Mouse (Mus musculus): ENCODE results near the gene Sgcd. TPM values are rescaled to one million over a fixed set of nuclear protein-coding genes. Genes with fewer than 3 reads are reported as not detected.

Gene Sgcd
- total RNA-seq, 2 experiments from 2014 or later = 66.7 to 76.3 TPM

- intact Hi-C loops (cut with DNase I) = no loop called here
- no peak for DNase-seq (ENCODE audit: low spot score)
Measured at GRCm38 (mm10) chr11:46868594-46868993, 1120.2 kb downstream of the Sgcd start.

DNA sequence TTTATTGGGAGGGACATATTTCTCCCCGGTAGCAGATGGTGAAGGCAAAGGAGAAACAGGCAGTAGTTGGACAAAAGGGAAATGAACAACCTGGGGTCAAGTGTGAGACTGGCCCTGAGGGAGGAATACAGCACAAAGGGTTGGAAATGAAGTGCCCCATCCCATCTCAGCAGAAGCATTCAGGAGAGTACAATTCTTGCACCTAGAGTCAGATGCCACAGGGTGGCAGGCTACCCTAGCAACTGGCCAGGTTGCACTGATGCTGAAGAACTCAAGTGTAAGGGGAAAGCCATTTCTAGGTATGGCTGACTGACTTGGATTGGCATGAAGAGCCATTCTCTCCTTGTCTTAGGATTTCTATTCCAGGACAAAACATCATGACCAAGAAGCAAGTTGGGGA, 1124.0 kb downstream of the Sgcd start:
- intact Hi-C loops (cut with DNase I) = no loop called here
- no peak for DNase-seq (ENCODE audit: low spot score)

GRCm38 (mm10) chr11:46848221-46848971, 1140.4 kb downstream of the Sgcd start:
- intact Hi-C loops (cut with DNase I) = no loop called here

GRCm38 (mm10) chr11:46847827-46848220, 1140.9 kb downstream of the Sgcd start:
- intact Hi-C loops (cut with DNase I) = no loop called here
- no peak for DNase-seq (ENCODE audit: low spot score)

More at GRCm38 (mm10) chr11:46848221-46848971, 1140.4 kb downstream of the Sgcd start:
- DNase-seq (ENCODE audit: low spot score) = no peak

- intact Hi-C loops (cut with DNase I) = no loop called here
- DNase-seq (ENCODE audit: low spot score) = no peak
Measured at GRCm38 (mm10) chr11:46846661-46847060, 1142.1 kb downstream of the Sgcd start.

Data from heart, postnatal 25 days (tissue).